Mouse (Mus musculus): Measurements from ENCODE around the gene Trmt10b.

GRCm38 (mm10) chr4:45251265-45251664, 45.7 kb upstream of the Trmt10b start:
- TF ChIP-seq EP300 (IDR thresholded peaks at IDR 0.05; ENCODE audit: low read depth) (no peak), CTCF (IDR thresholded peaks at IDR 0.05; ENCODE audit: low read depth) (no peak)

All from liver, embryonic 14.5 days (tissue).